Mouse (Mus musculus) retina, postnatal 1 day (tissue): ENCODE measurements around the gene Gal3st2.
"Not testable (repeated sequence)": the region's sequence is repeated elsewhere in the genome, so short reads cannot be mapped to it uniquely, and the experiment has no call there.

Source experiments
- DNase-seq: peaks from one replicate; pipeline ENCODE4 v3.0.0-alpha.2; 2012

Gene Gal3st2

GRCm38 (mm10) chr1:93861048-93861447 lies at the start of gene Gal3st2:
Gal3st2 (plus strand) TSS chr1:93861306.
- DNase-seq, result not testable (repeated sequence)

GRCm38 (mm10) chr1:93811495-93812039 lies 49.5 kb upstream of the Gal3st2 start:
- no peak for DNase-seq

GRCm38 (mm10) chr1:93817823-93818532 lies 43.1 kb upstream of the Gal3st2 start:
- DNase-seq, result no peak

- DNase-seq, result no peak
These were observed 42.4 kb upstream of the Gal3st2 start for GRCm38 (mm10) chr1:93818722-93819121.

GRCm38 (mm10) chr1:93823796-93824495 lies 37.2 kb upstream of the Gal3st2 start:
- no peak for DNase-seq

GRCm38 (mm10) chr1:93824609-93825008 lies 36.5 kb upstream of the Gal3st2 start, which contains the start of gene D2hgdh:
D2hgdh (plus strand) TSS chr1:93824909.
- DNase-seq, result no peak

- peak; percentile 96 for DNase-seq
These were observed 35.9 kb upstream of the Gal3st2 start for GRCm38 (mm10) chr1:93825105-93825674.

GRCm38 (mm10) chr1:93825771-93826539 lies 35.2 kb upstream of the Gal3st2 start:
- peak; percentile 48 for DNase-seq

- DNase-seq, result no peak
These were observed 34.6 kb upstream of the Gal3st2 start for GRCm38 (mm10) chr1:93826540-93826835.

- not testable (repeated sequence) for DNase-seq
These were observed 28.2 kb upstream of the Gal3st2 start for GRCm38 (mm10) chr1:93832754-93833360.

- DNase-seq, result no peak
These were observed 26.4 kb upstream of the Gal3st2 start for GRCm38 (mm10) chr1:93834671-93835150.

- DNase-seq, result no peak
These were observed 25.9 kb upstream of the Gal3st2 start for GRCm38 (mm10) chr1:93835211-93835610.

GRCm38 (mm10) chr1:93835876-93836531 lies 25.1 kb upstream of the Gal3st2 start:
- no peak for DNase-seq

- no peak for DNase-seq
These were observed 24.6 kb upstream of the Gal3st2 start for GRCm38 (mm10) chr1:93836532-93836913.

- no peak for DNase-seq
These were observed 23.8 kb upstream of the Gal3st2 start for GRCm38 (mm10) chr1:93837335-93837734.

- DNase-seq, result not testable (repeated sequence)
These were observed 22.5 kb upstream of the Gal3st2 start for GRCm38 (mm10) chr1:93838569-93838968.

GRCm38 (mm10) chr1:93845766-93846366 lies 15.2 kb upstream of the Gal3st2 start:
- DNase-seq, result not testable (repeated sequence)

GRCm38 (mm10) chr1:93855790-93856189 lies 5.3 kb upstream of the Gal3st2 start:
- DNase-seq, result not testable (repeated sequence)

- DNase-seq, result no peak
These were observed 3.7 kb upstream of the Gal3st2 start for GRCm38 (mm10) chr1:93857370-93857769.

- no peak for DNase-seq
These were observed 3.1 kb upstream of the Gal3st2 start for GRCm38 (mm10) chr1:93857991-93858390.

GRCm38 (mm10) chr1:93859619-93860018 lies 1.5 kb upstream of the Gal3st2 start:
- no peak for DNase-seq
